Mouse (Mus musculus): ENCODE data around the gene Crygb.
"Not testable (repeated sequence)": the region's sequence is repeated elsewhere in the genome, so short reads cannot be mapped to it uniquely, and the experiment has no call there.

The Crygb gene

GRCm38 (mm10) chr1:65073589-65073988 is 8.5 kb downstream of the Crygb start, which contains the start of gene Crygc:
Crygc (minus strand) TSS chr1:65073689.
- no peak for DNase-seq (ENCODE audit: low spot score in 2 of 2)

GRCm38 (mm10) chr1:65067842-65068241 is 14.2 kb downstream of the Crygb start:
- DNase-seq (ENCODE audit: low spot score in 2 of 2), result no peak

DNA sequence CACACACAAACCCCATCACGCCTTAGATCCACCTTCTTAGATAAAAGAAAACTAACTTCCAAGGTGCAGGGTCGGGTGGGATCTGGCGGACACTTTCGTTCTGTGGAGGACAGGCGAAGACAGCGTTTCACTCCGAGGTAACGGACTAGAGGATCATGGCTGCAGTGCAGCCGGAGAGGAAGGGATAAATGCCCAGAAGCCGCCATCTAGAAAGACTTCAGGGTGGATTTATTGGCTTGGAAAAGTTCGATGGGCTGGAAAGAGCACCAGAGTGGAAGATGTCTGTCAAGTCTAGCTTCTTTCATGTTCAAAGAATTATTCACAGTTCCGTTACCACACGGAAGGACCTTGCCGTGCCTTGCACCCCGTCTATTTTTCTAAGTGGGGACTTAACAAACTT is 17.9 kb downstream of the Crygb start:
- no peak for DNase-seq (ENCODE audit: low spot score in 2 of 2)

DNA sequence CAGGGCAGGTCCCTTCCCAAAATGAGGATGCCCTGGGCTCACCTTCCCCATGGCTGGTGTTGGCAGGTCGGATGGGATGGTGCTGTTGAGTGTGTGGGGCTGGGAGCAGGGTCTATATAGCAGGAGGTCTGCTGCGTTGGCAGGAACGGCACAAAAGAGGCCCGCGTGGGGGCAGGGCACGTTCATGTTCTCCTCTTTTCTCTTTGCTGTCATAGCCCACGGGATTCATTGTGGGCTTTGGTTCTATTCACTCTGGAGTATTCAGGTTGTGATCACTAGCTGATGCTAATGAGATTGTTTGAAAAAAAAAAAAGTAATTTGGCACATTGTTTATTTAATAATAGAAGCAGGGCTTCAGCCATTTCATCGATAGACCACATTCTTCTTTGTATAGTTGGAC is 18.7 kb downstream of the Crygb start, which contains the start of gene Crygd:
Gene Crygd (minus strand): TSS at position 101 of the 400 bp plus-strand sequence.
- DNase-seq (ENCODE audit: low spot score in 2 of 2), result no peak

DNA sequence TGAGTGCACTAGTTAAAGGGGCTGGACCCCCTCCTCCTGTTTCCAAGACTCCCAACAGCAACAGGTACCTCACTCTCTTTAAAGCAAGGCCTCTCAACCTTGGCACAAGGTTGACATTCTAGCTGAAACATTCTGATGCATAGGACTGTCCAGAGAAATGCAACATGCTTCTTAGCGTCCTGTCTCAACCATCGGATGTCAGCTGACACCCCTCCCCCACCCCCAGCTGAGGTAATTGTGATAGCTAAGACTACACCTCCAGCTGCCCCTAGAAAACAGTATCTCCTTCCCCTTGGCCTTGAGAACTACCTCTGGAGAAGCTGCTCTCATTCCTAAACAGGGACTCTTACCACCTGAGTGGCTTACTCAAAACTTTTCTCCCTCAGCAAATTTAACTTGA is 29.9 kb downstream of the Crygb start:
- DNase-seq (ENCODE audit: low spot score in 2 of 2), result no peak

DNA sequence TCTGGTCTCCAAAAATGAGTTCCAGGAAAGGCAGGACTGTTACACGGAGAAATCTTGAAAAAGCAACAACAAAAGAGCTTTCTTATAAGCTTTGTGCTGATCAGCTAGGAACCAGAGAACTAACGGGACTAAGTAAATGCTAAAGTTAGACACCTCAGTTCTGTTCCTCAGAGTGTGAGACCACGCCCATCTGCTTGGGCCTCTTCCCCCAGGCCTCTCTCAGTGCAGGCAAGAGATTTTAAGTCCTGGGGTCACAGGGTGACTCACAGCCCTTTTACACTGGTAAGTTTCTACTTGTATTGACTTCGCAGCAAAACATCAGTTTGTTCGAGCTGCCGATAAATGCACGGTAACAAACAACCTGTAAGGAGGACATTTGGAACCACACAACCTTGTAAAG is 30.4 kb downstream of the Crygb start:
- DNase-seq (ENCODE audit: low spot score in 2 of 2), result no peak

DNA sequence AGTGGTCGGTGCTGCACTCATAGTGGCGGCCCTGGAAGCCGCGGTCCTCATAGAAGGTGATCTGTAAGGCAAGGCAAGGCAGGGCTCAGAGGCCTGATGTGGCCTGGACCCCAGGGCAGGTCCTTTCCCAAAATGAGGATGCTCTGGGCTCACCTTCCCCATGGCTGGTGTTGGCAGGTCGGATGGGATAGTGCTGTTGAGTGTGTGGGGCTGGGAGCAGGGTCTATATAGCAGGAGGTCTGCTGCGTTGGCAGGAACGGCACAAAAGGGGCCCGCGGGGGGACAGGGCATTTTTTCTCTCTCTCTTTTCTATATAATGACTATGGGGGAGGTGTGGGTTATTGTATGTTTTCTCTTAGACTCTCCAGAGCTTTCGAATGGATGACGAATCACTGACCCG is 31.1 kb downstream of the Crygb start, which contains the start of gene Cryge:
Gene Cryge (minus strand): TSS at position 198 of the 400 bp plus-strand sequence.
- DNase-seq (ENCODE audit: low spot score in 2 of 2), result not testable (repeated sequence)

DNA sequence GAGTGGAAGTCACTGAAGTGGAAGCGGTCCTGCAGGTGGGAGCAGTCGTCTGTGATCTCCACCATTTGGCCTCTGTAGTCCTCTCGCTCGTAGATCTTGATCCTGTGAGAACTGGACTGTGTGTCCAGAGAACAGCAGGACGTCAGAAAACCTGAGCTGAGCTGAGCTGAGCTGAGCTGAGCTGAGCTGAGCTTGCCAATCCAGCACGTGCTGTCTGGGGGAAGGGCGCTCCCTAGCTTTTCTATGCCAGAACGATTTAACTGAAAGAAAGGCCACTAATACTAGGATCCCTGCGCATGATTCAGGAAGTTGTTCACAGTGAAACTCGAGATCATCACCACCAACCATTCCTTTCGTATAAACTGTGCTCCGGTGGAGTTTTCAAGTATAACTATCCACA is 33.3 kb downstream of the Crygb start:
- DNase-seq (ENCODE audit: low spot score in 2 of 2), result peak; percentile 34 to 37

- DNase-seq (ENCODE audit: low spot score in 2 of 2), result peak; percentile 34 to 59
These were observed 35.5 kb downstream of the Crygb start for GRCm38 (mm10) chr1:65046401-65047109.

GRCm38 (mm10) chr1:65043433-65043832 is 38.7 kb downstream of the Crygb start:
- no peak for DNase-seq (ENCODE audit: low spot score in 2 of 2)

DNA sequence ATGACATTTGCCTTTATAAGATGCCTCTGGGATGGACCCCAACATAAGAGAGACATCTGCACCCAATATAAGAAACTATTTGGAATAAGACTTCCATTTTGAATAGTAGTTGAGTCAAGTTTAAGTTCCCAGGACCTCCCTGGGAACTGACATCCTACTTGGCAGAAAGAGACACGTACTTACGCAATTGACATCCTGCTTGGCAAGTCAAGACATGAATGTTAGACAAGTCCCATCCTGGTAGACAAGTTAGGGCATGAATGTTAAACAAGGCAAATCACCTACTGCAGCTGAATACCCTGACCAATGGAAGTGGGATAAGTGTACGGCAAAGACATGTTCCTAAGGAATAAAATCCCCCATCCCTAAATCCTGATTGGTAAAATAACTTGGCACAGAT is 40.3 kb downstream of the Crygb start:
- DNase-seq (ENCODE audit: low spot score in 2 of 2), result no peak

- no peak for DNase-seq (ENCODE audit: low spot score in 2 of 2)
These were observed 41.3 kb downstream of the Crygb start for GRCm38 (mm10) chr1:65040806-65041205.

GRCm38 (mm10) chr1:65039679-65040078 is 42.4 kb downstream of the Crygb start:
- no peak for DNase-seq (ENCODE audit: low spot score in 2 of 2)

- DNase-seq (ENCODE audit: low spot score in 2 of 2), result no peak
These were observed 44.5 kb downstream of the Crygb start for GRCm38 (mm10) chr1:65037542-65037941.

GRCm38 (mm10) chr1:65035513-65035912 is 46.6 kb downstream of the Crygb start:
- DNase-seq (ENCODE audit: low spot score in 2 of 2), result no peak

- DNase-seq (ENCODE audit: low spot score in 2 of 2), result no peak
These were observed 49.4 kb downstream of the Crygb start, which contains the start of gene Akr1cl for GRCm38 (mm10) chr1:65032641-65033040. Akr1cl (minus strand) TSS chr1:65032759.

Data from right cerebral cortex, postnatal 10 days (tissue).